Mouse (Mus musculus) adrenal gland, adult 18-20 months (tissue): ENCODE measurements around the gene Slc30a9. TPM values are rescaled to one million over a fixed set of nuclear protein-coding genes. Genes with fewer than 3 reads are reported as not detected.

Experiments used
- DNase-seq, 2 experiments: peaks; one replicate each; pipeline ENCODE4 v3.0.0; 2021 to 2022; ENCODE audit warnings: low spot score in 2 of 2
- total RNA-seq, 2 experiments: library from RNA; stranded (reverse); gene quantifications; 1 replicate in 1 of 2; 2 replicates in 1 of 2; pipeline ENCODE4 v1.2.3; 2021

Gene Slc30a9
- total RNA-seq, 2 experiments from 2014 or later = 122 to 139 TPM

DNA sequence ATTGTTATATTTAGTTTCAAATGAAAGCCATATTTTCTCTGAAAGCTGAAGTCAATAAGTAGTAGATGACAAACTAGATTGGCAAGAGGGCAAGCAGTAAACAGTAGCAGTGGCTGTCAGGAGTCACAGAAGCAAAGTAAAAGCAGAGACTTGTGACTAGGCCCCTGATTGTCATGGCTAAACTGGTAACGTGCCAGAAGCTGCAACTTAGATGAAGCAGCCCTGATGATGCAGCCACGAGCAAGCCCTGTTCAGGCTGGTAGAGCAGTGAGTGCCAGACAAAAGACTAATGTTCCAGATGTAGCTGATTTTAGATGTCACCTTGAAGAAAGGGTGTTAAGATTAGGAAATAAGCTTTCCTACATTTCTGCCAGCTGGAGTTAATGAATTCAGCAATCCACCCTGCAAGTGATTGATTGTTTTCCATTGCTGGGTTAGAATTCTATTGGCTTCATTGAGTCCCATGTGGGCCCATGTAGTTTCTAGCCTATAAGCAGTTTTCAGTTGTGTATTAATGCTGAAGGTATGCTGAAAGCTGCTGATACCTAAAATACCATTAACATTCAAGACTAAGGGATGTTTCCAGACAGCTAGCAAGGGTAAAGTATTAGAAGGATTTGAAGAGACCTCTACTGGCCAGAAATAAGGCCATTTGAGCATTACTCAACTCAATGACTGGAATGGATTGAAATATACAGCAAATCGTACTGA, 5.2 kb downstream of the Slc30a9 start:
- DNase-seq = no peak

DNA sequence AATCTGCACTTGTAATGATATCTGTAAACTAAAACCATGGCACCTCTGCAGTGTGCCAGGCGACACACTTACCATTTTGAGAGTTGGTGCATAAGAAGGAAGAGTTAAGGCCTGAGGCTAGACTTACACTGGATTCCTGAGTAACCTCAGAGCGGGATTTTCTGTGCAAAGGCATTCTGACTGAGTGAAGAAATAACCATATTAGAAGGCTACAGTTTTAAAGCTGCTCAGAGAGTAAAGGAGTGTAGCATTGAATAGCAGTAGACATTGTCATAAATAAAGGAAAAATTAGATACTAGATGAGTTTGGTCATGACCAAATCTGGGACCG, 5.7 kb downstream of the Slc30a9 start:
- DNase-seq = no peak

DNA sequence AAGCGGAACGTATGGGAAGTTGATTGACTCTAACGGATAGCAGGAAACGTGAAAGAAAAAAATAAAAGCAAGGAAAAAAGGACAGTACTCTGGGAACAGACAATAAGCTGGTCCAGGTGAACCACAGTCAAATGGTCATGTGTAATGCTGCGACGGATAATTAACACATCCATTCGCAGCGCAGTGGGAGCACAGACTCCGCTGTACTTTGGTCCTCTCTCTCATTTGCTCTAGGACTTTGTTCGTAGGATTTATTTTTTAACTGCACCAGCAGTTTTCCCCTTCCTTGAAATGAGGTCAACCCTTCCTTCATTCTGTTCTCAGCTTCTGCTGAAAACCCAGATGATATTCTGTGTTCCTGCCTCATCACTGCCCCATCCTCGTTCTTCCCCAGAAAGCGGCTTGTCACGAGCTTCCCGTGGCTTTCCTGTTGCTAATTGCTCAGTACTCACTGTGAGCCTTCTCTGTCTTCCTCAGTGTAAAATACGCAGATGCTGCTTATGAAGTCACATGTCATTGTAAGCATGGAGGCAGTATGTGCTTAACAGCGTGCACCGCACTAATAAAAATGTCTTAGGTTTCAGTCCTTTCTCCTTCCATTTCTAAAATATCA, 15.0 kb downstream of the Slc30a9 start:
- no peak for DNase-seq

DNA sequence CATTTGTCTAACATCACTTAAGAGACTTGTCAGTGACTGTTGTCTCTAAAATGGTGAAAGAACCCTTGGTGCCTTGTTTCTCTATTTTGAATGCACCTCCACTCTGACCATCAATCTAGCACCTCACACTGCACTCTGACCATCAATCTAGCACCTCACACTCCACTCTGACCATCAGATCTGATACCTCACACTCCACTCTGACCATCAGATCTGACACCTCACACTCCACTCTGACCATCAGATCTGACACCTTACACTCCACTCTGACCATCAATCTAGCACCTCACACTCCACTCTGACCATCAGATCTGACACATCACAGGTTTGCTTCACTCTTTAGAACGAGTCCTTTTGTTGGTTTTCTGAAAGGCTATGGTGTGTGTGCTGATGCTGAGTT, 17.3 kb downstream of the Slc30a9 start:
- DNase-seq = no peak

DNA sequence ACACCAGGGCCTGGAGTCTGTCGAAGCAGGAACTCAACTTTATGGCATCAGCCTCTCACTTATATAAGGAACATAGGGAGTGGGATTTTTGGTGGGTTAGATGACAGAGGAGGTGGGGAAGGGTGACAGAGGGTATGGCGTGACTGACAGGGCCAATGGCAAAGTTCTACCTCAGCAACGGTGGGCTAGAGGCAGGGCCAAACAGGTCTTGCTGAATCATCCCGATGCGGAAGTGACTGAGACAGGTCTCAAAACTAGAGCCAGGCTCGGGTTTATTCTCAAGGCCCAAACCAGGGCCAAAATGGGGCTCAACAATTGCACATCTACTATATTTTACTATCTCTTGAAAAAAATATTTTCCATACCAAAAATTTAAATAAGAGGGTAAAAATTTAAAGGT, 34.1 kb downstream of the Slc30a9 start:
- DNase-seq = no peak

DNA sequence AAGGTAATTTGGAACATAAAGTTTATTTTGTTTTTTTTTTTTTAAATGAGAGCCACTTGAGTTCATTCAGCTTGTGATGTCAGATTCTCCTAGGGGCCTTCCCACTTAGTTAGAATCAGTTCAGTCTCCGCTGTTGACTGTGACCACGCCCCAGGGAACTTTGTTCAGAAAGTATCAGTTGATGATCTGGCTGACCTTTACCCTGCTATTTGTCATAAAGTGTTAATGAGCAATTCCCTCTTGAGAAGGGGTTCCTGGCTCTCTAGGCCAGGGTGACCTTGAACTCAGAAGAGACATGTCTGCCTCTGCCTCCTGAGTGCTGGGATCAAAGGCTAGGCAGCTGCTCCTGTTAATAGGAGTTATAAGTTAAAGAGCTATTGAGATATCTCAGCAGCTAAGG, 40.3 kb downstream of the Slc30a9 start:
- no peak for DNase-seq

DNA sequence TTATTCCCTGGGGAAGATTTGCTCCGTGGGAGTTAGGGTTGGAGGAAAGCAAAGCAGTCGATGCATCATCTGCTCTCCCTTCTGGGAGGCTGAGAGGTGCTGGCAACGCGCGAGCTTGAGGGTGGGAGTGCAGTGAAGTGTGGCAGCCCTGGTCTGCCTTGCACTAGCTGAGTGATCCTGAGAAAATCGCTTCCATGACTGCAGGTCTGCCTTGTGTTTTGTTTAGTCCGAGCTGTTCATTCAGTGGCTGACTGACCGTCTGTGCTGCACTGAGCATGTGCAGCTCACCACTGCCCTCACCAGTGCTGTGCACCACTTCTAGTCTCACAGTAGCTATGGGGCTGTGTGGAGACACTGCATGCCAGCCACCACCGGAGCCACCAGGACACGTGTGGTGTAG, 42.2 kb downstream of the Slc30a9 start:
- DNase-seq = no peak

DNA sequence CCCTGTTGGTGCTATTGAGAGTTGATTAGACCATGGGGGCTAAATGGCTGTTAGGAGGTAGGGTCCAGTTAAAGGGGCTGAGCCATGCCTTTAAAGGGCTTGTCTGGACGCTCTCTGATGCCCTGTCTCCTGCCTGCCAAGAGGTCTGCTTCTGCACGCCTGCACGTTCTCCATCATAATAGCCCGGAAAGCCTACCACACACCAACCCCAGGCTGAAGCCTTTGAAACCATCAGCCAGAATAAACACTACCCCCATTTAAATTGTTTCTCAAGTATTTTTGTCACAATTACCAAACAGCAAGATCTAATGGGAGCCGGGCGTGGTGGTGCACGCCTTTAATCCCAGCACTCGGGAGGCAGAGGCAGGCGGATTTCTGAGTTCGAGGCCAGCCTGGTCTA, 55.6 kb downstream of the Slc30a9 start:
- no peak for DNase-seq

DNA sequence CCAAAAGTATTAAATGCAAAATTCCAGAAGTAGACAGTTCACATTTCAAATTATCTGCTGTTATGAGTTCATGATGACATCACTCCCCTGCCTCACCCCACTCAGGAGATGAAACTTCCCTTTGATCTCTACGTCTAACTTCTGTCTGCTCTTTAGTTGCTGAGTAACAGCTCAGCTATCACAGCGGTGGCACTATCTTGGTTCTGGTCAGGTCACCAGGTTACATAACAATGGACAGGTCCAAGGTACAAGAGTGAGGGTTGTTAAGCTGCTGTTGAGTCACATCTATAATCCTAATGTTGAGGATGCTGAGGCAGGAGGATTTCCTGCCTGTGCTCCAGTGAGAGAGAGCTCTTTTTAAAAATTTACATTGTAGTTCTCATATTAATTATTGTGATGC, 56.2 kb downstream of the Slc30a9 start:
- no peak for DNase-seq

DNA sequence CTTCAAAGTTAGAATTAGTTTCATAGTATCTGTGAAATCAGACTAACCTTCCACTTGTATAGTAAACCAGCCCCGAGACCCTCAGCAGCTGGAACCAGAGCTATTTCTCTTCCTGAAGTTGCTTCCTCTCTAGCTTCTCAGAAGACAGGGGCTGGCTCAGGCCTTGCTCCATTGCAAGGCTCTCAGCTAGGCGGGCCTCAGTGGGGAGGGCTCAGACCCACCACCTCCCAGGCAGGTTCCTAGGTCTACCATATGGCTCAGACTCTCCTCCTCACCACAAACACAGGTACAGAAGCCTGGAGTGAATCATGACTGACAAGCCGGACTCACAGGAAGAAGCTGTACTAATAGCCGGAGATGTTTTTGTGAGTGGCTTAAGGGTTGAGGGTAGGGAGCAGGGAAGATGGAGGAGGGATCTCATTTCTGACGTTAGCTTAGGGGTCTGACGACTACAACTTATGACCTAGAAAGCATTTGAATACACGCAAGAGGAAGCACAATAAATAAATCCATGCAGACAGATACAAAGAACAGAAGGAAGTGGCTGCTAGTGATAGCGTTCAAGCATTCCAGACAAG, 70.4 kb downstream of the Slc30a9 start:
- DNase-seq = no peak

DNA sequence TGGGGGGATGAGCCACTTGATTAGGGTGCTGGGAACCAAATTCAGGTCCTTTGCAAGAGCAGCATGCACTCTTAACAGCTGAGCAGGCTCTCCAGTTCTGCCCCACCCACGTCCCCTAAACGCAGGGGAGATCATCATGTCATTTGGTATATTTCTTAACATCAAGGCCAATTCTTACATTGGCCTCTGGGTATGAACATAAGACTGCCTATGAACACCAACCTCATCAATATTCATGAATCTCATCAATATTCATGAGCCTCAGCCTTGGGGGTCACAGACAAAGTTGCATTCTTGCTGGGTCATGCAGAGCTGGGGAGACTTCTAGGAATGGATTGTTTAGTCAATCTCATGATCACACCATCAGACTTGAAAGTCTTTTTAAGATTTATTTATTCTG, 74.9 kb downstream of the Slc30a9 start:
- DNase-seq = no peak

DNA sequence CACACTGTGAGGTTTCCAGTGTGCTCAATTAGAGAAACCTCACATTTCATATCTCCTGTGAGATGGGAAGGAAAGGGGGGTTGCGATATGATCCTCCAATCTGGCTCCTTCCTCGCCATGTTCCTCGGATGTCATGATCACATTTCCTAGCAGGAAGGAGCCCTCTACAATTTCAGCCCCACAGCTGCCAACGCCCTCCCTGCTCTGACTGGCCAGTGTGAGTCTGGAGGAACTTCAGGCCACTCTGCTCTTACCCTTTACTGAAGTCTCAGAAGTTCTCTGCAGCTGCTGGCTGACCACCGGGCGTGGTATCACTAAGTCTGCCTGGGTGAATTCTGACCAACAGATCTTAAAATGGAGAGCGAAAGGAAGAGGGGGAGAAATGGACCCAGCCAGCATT, 75.8 kb downstream of the Slc30a9 start:
- DNase-seq = no peak

DNA sequence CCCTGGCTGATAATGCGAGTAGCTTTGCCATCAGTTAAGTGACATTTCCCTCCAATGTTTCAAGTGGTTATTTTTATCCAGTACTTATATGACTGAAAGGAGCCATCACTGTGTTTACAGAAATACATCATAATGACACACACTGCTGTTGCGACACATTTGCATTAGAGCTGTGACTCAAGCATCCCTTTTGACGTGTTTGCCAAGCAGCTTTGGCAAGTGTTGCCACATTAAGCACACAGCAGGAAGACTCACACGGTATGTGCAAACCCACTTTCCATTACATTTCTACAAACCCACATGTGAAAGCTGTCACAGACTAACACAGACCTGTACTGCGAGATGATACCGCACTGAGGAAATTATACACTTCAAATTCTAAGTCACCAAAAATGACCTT, 87.2 kb downstream of the Slc30a9 start:
- DNase-seq = no peak

DNA sequence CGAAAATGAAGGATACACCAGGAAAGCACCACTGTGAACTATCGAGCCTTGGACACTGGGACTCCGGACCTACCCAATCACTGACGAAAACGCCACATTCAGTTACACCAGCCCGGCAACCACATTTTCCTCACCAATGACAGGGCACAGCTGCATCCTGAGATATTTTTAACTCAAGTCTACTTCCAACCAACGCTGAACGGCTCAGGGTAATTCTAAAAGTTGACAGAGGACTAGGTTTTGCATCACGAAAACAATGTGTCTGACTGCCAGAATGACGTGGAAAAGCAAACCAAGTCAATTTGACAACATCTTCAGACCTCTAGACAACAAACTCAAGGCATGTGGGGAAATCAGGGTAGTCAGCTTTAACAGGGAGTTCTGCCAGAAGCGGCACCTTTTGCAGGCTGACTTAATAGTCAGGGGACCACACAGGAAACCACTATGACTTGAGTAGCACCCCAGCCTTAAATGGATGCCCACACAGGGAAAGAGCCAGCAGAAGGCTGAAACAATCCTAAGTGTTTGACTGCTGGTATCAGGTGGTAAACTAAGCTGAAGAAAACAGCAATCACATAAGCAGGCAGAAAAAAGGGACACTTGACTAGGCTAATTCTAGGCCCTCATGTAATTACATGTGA, 88.6 kb downstream of the Slc30a9 start:
- no peak for DNase-seq

DNA sequence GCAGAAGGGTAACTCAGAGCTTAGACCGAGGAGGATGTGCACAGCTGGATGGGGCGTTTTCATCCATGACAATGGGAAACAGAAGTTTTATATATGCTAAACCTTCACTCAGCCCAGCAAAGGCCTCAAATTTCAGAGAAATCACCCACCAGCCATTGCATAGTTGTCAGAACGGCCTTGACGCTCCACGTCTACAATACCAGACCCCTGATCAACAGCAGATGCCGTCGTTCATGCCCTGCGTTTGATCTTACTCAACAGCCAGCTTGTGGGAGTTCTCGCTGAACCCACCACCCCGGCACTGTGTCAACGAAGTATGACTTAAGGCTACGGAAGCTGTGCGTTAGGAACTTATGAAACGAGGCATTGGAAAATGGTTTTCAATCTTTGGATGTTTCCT, 90.4 kb downstream of the Slc30a9 start:
- no peak for DNase-seq

DNA sequence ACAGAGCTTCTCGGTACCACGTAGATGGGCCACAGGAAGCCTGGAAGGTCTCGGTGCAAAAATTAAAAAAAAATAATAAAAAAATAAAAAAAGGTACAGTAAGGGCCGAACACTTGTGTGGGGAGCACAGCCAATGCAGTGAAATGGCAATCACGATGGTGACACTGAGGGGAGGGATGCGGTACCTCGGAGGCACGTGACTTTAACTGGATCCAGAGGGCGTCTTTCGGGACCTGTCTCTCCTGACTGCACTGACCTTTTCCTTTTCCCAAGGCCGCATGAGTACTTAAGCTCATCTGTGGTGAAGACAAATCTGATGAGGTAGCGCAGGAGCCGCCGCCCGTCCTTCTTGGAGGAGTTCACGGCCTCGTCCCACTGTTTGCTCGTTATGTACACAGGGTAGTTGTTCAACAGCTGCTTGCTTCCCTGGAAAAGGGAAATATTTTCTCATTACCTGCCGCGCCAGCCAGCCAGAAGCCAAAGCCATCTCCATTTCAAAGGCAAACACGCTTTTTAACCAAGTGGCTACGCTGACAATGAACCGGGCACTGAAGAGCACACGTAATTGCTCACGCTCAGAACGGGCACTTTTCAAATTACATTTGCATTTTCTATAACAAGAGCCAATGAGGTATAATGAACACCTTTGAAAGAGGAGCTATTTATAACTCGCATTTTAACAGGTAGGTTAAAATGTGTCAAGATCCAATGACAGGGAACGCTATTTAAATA, 93.3 kb downstream of the Slc30a9 start:
- DNase-seq = no peak

DNA sequence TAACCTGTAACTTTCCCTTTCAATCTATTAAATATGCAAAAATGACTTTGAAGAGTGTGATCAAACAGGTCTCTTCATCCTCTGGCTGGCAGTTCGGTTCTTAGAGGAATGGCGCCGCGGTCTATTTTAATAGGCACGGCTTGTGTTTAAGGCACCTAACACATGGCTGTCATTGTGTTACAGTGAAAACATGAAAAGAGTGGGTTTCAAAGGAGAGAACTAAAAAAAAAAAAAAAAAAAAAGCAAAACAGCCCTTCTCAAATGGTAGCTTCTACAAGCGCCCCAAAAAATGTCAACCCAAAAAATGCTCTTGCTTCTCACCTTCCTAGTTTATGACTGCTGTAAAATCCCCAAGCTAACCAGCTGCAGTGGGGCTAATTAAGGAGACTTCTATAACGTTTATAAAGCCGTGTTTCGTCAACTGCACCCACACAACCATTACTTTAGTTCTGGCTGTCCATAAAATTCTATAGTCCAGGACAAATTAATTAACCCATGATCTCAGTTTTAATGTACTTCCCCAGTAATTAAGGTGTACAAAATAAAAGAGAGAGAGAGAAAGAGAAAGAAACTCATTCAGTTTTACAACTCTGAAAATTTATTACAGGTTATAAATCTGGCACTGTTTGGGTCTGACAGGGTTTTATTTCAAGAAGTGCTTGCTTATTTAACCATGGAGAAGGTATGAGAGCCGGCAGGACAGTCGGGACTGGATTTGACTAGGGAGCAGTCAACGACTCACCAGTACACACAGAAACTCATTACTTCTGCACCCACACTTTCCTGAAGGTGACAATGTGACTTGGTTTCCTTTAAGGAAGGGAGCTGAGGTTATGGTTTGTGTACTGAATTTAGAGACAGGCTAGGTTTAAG, 94.1 kb downstream of the Slc30a9 start:
- DNase-seq = no peak

DNA sequence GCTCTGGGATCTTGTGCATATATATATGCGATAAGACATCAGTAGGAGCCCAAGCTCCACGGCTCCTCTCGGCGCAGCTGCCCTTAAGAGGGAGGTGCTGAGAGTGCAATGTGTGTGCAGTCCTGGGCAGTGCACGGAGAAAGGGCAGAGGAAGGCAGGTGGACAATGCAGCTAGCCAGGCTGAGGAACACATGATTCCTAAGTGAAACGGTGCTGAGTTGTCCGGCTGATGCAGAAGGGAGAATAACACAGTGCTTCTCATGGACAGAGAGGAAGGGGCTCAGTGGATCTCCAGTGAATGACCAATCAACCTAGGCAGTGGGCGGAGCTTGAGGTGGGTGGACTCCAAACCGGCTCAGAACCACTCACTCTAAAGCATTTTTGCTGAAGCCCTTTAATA, 94.9 kb downstream of the Slc30a9 start:
- DNase-seq = no peak

DNA sequence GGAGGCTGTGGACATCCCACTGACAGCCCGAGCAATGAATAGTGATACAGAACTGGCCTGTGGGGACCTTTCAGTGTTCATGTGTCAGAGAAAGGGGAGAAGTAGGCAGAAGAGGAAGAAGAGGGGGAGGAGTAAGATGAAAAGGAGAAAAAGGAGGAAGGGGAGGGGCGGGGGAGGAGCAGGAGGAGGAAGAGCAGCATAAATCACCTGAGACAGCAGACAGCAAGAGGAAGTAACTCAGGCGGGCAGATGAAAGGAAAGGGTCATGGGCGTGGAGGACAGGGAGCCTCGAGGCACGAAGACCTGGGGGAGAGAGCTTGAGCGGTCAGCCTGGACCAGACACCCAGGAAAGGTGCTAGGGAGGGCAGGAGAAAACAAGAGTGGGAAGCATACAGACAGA, 97.6 kb downstream of the Slc30a9 start:
- no peak for DNase-seq

DNA sequence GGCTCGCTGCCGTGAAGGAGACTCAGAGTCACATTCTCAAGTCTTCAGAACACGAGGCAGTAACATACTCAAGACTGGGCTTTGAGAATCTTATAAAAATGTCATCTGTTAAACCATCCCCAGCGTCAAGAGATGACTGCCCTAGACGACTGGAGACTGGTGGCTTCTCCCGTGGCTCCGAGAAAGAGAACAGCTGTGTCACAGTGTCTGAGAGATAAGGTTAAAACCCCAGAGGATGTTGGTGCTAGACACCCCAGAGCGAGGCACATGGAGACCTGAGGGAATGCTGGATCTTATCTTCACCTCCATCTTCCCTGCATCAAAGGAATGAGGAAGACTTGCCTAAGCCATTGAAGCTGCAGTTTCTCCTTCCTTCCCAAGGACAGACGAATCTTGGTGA, 98.2 kb downstream of the Slc30a9 start:
- DNase-seq = no peak
